Mouse (Mus musculus) kidney, postnatal 4 days (tissue): ENCODE data around the gene 1700109H08Rik.
"Not testable (repeated sequence)": the region's sequence is repeated elsewhere in the genome, so short reads cannot be mapped to it uniquely, and the experiment has no call there.

Experiments
- DNase-seq, 2 experiments: peaks; one replicate each; pipeline ENCODE4 v3.0.0; 2021; ENCODE audit warnings: mixed read lengths in 2 of 2

Gene 1700109H08Rik

GRCm38 (mm10) chr5:3571266-3571665 lies at the start of gene 1700109H08Rik:
TSS of gene 1700109H08Rik (plus strand) at chr5:3571566.
- DNase-seq: no peak

- DNase-seq: no peak
Measured at GRCm38 (mm10) chr5:3521741-3522140, 49.6 kb upstream of the 1700109H08Rik start.

DNA sequence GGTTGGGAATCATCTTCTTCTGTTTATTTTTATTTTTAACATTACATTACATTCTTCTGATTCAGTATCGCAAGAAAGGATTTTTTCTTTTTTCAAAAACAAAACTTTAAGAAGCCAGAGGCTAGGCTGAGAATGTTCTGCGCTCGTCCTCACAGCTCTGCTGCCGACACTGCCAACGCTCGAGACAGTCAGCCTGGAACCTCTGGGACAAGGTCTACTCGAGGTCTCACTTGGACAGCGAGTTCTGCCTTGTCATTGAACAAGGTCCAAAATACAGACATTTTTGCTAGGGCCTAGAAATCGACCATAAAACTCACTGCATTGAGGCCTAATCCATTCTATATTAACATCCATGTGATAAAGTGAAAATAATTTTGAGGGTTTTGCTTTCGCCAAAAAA lies 48.5 kb upstream of the 1700109H08Rik start:
- no peak for DNase-seq

DNA sequence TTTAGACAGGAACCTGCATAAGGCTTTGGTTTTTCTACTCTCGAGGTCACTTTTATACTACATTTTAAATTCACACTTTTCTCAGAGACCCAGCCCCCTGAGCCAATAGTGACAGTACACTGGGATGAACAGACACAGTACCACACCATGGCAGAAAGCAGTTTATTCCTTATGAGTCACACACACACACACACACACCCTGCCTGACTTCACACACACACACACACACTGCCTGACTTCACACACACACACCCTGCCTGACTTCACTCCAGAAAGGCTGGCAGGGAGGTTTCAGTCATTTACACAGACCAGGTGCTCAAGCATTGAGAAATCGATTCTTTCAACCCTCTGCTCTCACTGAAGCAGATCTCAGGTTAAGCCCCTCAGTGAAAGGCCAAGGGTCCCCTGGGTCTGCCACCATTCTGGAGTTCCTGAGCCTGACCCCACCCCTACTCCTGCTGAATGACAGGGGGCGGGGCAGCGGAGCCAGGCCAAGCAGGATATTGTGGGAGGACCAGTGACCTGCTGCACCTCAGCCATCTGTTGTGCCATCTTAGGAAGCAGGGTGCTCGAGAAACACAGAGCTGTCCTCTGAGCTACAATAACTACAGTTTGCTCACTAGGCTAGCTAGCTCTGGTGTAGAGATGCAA lies 44.2 kb upstream of the 1700109H08Rik start:
- DNase-seq: peak; percentile 52 to 59

DNA sequence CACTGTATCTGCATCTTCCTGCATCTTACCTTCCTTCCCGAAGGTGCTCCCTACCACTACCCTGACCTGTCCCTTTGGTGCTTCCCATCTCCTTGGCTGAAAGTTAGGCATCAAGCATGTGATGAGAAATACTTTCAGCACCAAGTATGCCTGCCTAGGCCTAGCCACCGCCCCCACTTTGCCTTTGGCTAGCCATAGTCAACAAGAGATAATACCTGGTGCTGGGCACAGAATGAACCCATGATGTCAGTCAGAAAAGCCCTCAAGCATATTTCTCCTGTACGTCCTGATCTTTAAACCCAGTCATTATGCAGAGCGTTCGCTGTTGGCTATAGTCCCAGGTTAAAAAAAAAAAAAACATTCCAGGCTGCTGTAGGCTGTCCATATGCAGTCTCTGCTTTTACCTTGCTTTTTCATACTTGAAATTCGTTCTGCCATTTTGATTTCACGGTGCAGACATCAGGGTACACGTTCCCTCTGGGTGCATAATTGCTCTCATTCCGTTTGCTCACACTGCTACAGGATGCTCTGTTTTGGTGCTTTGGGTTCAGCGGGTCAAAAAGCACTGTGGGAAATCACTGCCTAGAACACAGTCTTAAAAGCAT lies 41.7 kb upstream of the 1700109H08Rik start:
- no peak for DNase-seq

- not testable (repeated sequence) for DNase-seq
Measured at GRCm38 (mm10) chr5:3532048-3532447, 39.3 kb upstream of the 1700109H08Rik start.

DNA sequence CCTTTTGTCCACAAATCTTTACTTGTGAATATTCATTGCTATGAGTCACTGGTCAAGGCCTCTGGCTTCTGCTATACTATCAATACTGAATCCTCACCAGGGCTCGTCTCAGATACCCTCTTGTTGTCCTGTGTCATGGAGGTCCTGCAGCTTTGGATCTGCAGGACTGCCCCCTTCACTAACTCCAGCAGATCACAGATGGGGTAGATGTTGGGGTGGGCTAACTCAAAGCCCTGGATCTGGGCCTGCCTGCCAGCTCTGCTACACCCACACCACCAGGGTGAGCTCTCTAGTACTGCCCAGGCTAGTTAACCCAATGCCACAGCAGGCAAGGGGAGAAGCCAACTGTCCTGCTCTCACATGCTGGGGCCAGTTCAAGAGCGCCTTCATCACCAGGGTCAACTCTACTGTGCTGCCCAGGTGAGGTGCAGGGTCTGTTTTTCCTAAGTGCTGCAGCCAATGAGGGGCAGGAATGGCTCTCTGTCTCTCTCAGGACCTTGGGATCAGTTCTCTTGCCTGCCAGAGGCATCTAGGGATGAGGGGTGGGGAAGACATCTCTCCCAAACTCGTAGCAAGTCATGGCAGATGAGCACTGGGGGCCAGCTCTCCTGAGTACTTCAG lies 34.7 kb upstream of the 1700109H08Rik start:
- DNase-seq: no peak

- DNase-seq: no peak
Measured at GRCm38 (mm10) chr5:3538505-3539472, 32.6 kb upstream of the 1700109H08Rik start.

DNA sequence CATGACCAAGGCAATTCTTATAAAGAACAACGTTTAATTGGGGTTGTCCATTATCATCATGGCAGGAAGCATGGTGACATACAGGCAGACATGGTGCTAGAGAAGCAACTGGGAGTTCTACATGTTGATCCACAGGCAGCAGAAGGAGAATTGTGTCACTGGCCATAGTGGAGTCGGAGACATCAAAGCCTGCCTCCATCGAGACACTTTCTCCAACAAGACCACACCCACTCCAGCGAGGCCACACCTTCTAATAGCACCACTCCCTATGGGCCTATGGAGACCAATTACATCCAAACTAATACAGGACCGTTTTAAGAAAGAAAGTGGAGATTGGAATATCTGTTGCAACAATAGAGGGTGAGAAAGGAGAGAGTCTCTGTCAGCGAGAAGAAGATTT lies 29.5 kb upstream of the 1700109H08Rik start:
- no peak for DNase-seq

- peak; percentile 99 for DNase-seq
Measured at GRCm38 (mm10) chr5:3543629-3544479, 27.5 kb upstream of the 1700109H08Rik start, which contains the start of gene Fam133b. TSS of gene Fam133b (plus strand) at chr5:3543833.

DNA sequence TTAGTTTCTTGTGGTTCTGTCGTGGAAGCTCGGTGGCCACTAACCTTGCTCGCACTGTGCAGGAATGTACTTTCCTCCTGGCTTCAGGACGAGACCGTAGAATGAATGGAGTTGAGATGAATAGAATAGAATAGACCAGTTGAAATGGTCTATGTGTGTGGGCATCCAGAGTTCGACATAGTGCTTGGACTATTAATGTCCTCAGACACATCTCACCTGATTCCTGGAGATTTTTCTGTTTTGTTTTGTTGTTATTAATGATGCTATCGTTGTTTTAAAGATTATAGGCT lies 26.9 kb upstream of the 1700109H08Rik start:
- DNase-seq: no peak

GRCm38 (mm10) chr5:3546226-3546625 lies 25.1 kb upstream of the 1700109H08Rik start:
- DNase-seq: peak in 1 of 2 experiments; percentile 39

DNA sequence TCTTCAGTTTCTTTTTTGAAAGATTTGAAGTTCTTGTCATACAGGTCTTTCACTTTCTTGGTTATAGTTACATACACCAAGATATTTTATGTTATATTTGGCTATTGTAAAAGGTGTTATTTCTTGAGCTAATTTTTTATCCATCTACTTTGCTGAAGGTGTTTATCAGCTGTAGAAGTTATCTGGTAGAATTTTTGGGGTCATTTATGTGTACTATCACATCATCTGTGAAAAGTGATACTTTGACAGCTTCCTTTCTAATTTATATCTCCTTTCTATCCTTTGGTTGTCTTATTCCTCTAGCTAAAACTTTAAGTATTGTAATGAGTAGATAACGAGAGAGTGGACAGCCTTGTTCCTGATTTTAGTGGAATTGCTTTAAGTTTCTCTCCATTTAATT lies 19.9 kb upstream of the 1700109H08Rik start:
- no peak for DNase-seq

GRCm38 (mm10) chr5:3554198-3554597 lies 17.2 kb upstream of the 1700109H08Rik start:
- DNase-seq: no peak

- DNase-seq: no peak
Measured at GRCm38 (mm10) chr5:3574825-3575224, 3.5 kb downstream of the 1700109H08Rik start.

DNA sequence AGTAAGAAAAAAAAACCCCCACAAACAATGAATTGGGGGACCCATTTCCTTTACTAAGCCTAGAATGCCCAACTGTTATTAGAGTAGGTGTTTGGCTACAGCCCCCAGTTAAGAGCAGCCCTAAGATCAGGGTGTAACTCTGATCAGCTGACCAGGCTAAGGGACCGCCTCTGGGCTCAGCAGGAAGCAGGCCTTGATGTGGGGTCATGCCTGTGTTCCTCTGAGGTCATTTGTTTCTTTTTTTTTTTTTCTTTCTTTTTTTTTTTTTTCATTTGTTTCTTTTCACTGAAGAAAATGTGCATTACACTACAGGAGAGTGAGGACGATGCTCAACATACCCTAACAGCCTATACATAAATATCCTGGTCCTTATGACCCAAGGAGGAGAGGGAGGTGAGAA lies 6.6 kb downstream of the 1700109H08Rik start:
- no peak for DNase-seq

DNA sequence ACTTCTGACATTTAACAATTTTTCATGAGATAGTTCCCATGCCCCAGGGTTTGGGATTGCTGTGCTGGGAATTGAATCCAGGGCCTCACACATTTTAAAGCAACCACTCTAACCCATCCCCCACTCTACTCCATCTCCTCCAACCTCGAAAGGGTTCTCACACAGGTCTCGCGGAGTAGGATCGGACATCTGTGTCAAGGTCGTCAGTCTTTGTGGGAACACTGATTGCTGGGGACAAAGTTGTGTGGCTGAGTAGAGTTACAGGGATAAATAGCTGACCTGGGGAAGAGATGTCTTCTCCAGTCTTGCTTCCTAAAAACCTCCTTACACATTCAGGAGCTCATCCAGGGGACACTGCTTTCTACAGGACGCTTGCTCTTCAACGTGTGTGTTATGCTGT lies 7.7 kb downstream of the 1700109H08Rik start:
- DNase-seq: no peak

- DNase-seq: peak; percentile 94 to 97
Measured at GRCm38 (mm10) chr5:3595693-3596398, 24.5 kb downstream of the 1700109H08Rik start, which contains the start of gene Pex1. TSS of gene Pex1 (plus strand) at chr5:3596066.

- peak; percentile 86 to 92 for DNase-seq
Measured at GRCm38 (mm10) chr5:3596399-3596766, 25.0 kb downstream of the 1700109H08Rik start, which contains the start of gene Rbm48. TSS of gene Rbm48 (minus strand) at chr5:3596585.

DNA sequence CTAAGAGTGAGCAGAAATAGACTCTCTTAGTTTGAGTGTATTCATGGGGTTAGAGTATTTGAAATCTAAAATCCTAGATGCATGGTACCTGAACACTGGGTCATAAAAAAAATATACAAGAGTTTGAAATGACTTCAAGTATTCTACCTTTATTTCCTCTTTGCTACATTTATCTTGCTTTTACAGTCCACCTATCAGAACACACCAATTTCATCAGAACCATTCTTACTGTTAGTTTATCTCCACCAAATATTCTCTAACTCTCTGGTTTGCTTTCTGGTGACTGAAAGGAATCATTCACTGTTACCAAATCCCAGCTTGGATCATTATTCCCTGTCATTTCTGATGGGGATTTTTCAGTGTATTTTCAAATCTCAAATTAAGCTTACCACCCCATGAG lies 25.8 kb downstream of the 1700109H08Rik start:
- DNase-seq: no peak

DNA sequence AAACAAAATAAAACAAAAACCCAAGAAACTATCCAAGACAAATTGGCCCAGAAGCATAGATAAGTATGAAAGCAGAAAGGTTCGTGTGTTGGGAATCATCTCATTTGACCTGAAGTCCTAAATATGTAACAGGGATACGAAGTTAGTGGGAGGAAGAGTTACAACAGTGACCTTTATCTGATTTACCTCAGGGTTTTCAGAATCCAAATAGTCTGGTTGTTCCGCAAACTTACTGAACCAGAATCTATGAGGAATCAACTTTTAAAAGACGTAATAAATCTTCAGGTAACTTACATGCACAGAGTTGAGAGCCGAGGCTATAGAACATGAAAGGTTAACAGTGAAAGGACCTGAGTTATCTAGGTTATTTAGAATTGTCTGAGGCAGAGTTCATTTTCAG lies 27.4 kb downstream of the 1700109H08Rik start:
- DNase-seq: no peak
